Mouse (Mus musculus): ENCODE data around the gene Nrbf2.

DNA sequence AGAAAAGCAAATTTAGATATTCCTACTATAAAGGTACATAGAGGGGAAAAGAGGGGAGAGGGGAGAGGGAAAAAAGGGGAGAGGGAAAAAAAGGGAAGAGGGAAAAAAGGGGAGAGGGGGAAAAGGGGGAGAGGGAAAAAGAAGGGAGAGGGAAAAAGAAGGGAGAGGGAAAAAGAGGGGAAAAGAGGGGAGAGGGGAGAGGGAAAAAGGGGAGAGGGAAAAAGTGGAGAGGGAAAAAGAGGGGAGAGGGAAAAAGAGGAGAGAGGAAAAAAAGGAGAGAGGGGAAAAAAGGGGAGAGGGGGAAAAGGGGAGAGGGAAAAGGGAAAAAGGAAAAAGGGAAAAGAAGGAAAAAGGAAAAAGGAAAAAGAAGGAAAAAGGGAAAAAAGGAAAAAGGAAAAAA lies 9.2 kb downstream of the Nrbf2 start:
- TF ChIP-seq CTCF (IDR thresholded peaks at IDR 0.05; ENCODE audit: control insufficient read depth, insufficient read depth, insufficient replicate concordance, low read depth, low read length) (no peak), POLR2A (IDR thresholded peaks at IDR 0.05; ENCODE audit: control insufficient read depth, low read depth, low read length) (no peak)
